Mouse (Mus musculus) gastrocnemius, postnatal 36 days (tissue): ENCODE results near the gene Galp. TPM values are rescaled to one million over a fixed set of nuclear protein-coding genes. Genes with fewer than 3 reads are reported as not detected.
"Not testable (repeated sequence)": the region's sequence is repeated elsewhere in the genome, so short reads cannot be mapped to it uniquely, and the experiment has no call there.

Source experiments
- DNase-seq, 2 experiments: peaks; one replicate each; pipeline ENCODE4 v3.0.0; 2022
- intact Hi-C: fragments of 180-260 bp; cut with DNase I; formaldehyde crosslinking; loops from one replicate; pipeline ENCODE4 v1.15.1; 2025
- total RNA-seq, 2 experiments: library from RNA; stranded (reverse); gene quantifications; 2 replicates each; pipeline ENCODE4 v1.2.3; 2021

Galp gene
- total RNA-seq, 2 experiments from 2014 or later, result not detected

DNA sequence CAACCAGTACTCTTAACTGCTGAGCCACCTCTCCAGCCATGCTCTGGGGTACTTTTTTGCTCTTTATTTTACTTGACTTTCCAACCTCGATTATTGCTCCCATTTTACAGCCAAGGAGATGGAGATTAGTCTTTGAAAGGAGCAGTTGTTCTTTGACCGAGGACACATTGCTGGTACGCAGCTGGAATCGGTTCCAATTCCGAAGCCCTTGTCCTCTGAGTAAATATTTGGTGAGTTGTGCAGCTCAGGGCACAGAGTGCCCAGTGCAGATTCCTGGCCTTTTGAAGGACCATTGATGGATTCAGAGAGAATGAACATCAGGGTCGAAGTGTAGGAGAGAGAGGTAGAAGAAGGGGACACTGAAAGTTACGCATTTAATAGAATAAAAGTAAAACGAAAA is 23.0 kb upstream of the Galp start:
- intact Hi-C loops, result loop anchor here (5.0 to 10.0 kb wide), 2 partner anchors 47 to 111 kb away; partner anchors contain the start of gene Zfp667
- no peak for DNase-seq

- not testable (repeated sequence) for DNase-seq
- intact Hi-C loops, result loop anchor here (5.0 to 10.0 kb wide), 2 partner anchors 47 to 110 kb away; partner anchors contain the start of gene Zfp667
These were observed 22.4 kb upstream of the Galp start for GRCm38 (mm10) chr7:6174365-6174987.

- no peak for DNase-seq
- intact Hi-C loops, result loop anchor here (10.0 kb wide), 1 partner anchor 106 kb away; the partner anchor contains the start of gene Zfp667
These were observed 17.9 kb upstream of the Galp start for GRCm38 (mm10) chr7:6179013-6179412.

DNA sequence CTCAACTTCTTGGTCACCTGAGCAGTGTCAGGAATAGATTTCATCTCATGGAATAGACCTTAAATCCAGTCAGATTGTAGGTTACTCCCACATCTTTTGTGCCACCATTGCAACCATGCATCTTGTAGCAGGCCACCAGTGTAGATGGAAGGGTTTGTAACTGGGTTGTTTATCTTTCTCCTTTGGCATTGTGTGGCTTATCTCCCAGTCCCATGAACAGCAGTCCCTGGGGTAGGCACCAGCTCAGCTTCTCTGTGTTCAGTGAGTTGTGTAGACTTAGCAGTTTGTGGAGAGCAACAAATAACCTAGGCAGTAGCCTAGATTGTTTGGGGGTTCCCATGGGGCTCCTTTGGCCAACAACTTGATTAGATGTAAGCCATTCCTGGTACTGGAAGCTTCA is 14.0 kb upstream of the Galp start:
- DNase-seq, result no peak
- intact Hi-C loops, result no loop called here

DNA sequence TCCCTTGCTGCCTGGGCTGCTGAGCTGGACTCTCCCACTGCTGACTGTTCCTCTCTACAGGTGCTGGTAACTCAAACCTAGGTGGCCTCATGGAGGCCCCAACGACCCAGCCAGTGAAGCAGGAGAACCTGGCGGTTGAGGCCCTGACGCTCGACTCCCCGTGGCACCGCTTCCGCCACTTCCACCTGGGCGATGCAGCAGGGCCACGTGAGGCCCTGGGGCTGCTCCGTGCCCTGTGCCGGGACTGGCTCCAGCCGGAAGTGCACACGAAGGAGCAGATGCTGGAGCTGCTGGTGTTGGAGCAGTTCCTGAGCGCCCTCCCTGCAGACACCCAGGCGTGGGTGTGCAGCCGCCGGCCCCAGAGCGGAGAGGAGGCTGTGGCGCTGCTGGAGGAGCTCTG is 13.1 kb upstream of the Galp start:
- intact Hi-C loops, result no loop called here
- no peak for DNase-seq

DNA sequence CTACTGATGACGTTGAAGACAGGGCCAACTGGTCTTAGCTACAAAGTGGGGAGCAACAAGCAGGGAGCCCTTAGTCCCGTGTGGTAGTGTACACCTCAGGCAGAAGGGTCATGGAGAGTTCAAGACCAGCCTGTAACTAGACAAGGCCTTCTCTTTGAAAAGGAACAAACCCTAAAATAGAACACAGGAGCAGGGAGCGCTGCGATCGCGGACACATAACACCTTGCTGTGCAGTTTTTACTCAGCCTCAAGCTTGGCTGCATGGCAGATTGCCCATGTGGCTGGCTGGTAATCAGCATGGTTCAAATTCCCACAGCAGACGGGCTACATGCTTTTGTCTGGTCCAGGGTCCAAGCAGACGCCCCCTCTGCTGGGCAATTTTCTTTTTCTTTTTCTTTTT is 12.4 kb upstream of the Galp start:
- peak in 1 of 2 experiments; percentile 10 for DNase-seq

DNA sequence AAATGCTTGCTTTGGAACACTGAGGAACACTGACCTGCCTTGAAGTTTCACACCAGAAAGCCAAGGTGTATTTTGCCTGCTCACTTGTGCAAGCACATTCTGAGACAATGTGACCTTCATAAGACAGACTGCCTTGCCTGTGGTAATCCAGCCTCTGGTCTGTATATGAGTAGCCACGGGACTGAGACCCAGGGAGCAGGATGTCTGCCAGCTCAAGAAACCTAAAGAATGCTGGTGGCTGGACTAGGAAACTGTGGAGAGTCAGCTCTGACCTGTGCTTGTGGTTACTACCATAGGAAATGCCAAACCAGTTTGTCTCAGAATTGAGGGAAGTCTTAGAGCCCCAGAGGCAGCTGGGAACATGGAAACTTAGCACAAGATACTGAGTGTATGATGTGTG is 11.5 kb upstream of the Galp start:
- DNase-seq, result no peak
- intact Hi-C loops, result no loop called here

More for the DNA sequence above, 12.4 kb upstream of the Galp start:
- intact Hi-C loops, result no loop called here

- intact Hi-C loops, result no loop called here
- DNase-seq, result no peak
These were observed 10.7 kb upstream of the Galp start for GRCm38 (mm10) chr7:6186176-6186575.

GRCm38 (mm10) chr7:6186756-6187155 is 10.1 kb upstream of the Galp start:
- intact Hi-C loops, result no loop called here
- no peak for DNase-seq

DNA sequence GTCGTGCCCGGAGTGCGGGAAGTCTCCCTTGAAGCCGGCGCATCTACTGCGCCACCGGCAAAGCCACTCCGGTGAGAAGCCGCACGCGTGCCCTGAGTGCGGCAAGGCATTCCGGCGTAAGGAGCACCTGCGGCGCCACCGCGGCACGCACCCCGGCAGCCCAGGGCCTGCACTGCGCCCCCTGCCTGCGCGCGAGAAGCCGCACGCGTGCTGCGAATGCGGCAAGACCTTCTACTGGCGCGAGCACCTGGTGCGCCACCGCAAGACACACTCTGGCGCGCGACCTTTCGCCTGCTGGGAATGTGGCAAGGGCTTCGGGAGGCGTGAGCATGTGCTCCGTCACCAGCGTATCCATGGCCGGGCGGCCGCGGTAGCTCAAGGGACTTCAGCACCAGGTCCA is 7.3 kb upstream of the Galp start:
- intact Hi-C loops, result no loop called here
- DNase-seq, result no peak

DNA sequence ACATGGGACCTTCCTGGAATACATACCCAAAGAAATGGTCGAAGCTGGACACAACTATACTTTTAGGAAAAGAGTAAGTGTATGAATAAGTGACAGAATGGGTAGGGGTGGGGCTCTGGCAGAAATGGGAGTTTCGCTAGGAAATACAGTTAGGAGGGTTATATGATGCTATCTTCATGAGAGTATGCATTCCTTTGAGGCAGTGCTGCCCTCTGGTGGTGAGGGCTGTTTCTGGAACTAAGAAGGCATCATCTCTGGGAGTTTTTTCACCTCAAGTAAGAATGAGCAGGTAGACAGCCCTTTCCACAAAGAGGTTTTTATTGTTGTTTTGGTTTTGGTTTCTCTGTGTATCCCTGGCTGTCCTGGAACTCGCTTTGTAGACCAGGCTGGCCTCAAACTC is 5.5 kb upstream of the Galp start:
- peak; percentile 57 to 61 for DNase-seq
- intact Hi-C loops, result loop anchor here (1.0 kb wide), 1 partner anchor 64 kb away; no protein-coding TSS in a partner anchor

GRCm38 (mm10) chr7:6194129-6194528 is 2.8 kb upstream of the Galp start:
- intact Hi-C loops, result no loop called here
- peak; percentile 22 to 31 for DNase-seq

DNA sequence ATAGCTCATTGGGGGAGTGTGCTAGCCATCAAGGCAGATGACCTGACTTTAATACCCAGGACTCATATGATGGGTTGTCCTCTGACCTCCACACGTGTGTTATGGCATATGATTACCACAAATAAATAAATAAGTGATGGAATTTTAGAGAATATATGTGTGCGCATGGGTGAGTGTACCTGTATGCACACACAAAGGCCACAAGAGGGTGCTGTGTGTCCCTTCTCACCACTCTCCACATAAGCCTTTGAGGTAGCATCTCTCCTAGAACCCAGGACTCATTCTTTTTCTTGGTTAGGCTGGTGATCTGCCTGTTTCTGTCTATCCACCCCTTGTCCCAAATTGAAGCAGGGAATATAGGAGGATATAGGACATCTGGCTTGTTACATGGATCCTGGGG is 1.1 kb upstream of the Galp start:
- no peak for DNase-seq
- intact Hi-C loops, result no loop called here

GRCm38 (mm10) chr7:6204200-6204599 is 7.3 kb downstream of the Galp start:
- intact Hi-C loops, result no loop called here
- no peak for DNase-seq

DNA sequence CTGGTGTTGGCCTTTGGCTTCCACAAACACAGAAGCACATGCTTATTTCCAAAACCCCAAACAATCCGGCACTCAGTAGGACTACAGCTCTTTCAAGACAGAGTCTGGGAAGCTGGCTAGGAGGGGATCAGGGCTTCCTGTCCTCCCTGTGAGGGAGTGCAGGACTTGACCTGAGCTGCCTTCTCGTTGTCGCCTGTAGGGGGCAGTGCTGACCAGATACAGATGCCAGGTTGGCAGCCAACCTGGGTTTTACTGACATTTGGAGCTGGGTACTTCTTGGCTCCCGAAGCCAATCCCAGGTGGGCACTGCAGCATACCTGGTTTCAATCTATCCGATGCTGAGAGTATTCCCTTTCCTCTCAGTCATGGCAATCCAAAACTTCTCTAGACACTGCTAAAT is 16.3 kb downstream of the Galp start:
- no peak for DNase-seq

GRCm38 (mm10) chr7:6214691-6215090 is 17.8 kb downstream of the Galp start:
- intact Hi-C loops, DNase-seq: not testable (repeated sequence)

More for the DNA sequence above, 16.3 kb downstream of the Galp start:
- intact Hi-C loops, result no loop called here

DNA sequence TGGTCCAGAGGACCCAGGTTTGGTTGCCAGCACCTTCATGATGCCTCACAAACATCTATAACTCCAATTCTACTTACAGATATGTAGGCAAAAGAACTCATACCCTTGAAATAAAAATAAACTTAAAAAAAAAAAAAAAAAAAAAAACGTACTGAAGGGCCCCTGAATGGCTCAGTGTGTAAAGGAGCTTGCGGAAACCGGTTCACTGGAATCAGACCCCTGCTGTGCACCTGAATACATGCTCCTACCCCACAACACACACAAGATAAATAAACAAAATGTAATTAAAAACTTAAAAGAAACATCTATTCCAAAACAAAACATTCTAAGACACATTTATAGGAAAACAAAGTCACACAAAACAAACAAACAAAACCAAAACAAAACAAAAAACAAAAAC is 23.3 kb downstream of the Galp start:
- intact Hi-C loops, result no loop called here
- DNase-seq, result no peak

DNA sequence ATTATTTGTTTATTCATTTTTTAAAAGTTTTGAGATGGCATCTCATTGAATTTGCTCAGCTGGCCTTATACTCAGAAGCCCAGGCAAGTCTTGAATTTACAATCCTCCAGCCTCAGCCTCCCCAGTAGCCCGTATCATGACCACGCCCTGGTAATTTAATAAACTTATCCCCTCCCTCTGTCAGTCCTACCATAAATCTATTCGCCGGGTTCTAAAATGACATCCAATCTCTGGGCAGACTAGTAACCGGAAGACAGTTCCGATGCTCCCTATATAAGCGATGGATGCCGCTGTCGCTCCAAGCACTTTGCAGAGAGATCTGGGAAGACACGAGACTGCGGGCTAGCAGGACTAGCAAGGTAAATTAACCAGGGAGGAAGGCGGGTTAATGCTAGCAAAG is 25.1 kb downstream of the Galp start, which contains the start of gene Zscan5b:
Zscan5b (plus strand) TSS at position 301 of the 400 bp plus-strand sequence.
- no peak for DNase-seq

DNA sequence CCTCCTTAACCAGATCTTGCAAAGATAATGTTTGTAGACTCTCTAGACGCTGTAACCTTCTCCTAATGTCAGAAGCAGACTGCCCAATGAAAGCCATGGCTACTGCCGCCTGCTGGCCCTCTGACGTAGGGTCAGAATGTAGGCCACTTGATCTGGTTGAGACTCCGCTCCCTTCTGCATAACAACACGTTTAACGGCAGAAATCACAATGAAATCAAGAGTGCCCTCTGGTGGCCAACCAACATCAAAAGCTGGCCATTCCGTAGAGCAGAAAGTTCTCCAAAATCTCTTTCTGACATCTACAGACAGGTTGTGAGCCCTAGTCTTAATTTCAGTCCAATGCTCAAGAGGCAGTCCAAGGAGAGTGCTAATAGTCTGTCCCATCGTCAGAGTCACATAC is 31.6 kb downstream of the Galp start:
- DNase-seq, intact Hi-C loops: not testable (repeated sequence)

More for the DNA sequence above, 25.1 kb downstream of the Galp start, which contains the start of gene Zscan5b:
- intact Hi-C loops, result no loop called here

DNA sequence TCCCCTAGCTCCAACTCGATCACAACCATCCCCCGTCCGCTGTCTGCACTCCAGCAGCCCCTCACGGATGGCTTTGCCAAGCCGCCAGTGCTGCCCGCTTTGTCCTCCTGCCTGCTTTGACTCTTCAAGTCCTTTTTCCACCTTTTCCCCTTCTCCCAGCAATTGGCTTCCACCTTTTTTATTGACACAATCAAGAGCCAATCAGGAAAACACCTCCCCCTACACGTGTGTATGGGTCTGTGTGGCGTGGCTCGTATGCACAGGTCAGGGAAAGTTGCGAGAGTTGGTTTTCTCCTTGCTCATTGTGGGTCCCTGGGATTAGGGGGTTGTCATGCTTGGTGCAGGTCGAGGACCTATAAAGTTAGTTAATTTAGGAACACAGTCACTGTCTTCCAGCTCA is 42.9 kb downstream of the Galp start:
- intact Hi-C loops, result no loop called here

GRCm38 (mm10) chr7:6240841-6241425 is 44.0 kb downstream of the Galp start:
- intact Hi-C loops, result not testable (repeated sequence)
- DNase-seq, result peak in 1 of 2 experiments; percentile 8

More for the DNA sequence above, 42.9 kb downstream of the Galp start:
- DNase-seq, result no peak
